Mouse (Mus musculus) erythroblast, embryonic 14.5 days (primary cell): ENCODE measurements around the gene A030003K21Rik.

Experiments
- GATA1 ChIP-seq: IDR thresholded peaks from 2 replicates; pipeline ENCODE4 v1.6.1; 2012; ENCODE audit warnings: low read length, inconsistent platforms, mixed read lengths
- TAL1 ChIP-seq: IDR thresholded peaks from 3 replicates; pipeline ENCODE4 v1.6.1; 2012; ENCODE audit warnings: low read length, inconsistent platforms, mixed read lengths

DNA sequence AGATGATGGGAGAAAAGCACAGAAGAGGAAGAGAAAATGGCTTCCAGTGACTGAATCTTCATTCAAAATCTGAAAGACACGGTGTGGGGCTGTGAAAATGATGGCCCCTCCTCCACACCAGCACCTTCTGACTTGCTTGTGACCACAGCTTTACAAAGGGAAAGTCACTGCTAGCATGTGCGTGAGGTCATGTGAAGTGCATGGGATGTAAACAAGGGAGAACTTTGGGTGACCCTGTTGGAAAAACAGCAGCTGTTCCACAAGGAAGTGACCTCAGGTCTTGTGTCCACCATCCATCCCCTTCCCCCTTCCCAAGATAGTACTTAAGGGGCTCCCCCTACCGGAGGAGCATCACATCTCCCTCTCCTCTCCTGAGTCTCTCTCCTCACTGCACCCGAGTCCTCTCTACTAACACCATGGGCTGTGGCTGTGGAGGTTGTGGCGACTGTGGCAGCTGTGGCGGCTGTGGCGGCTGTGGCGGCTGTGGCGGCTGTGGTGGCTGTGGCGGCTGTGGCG lies 16.7 kb upstream of the A030003K21Rik start, which contains the start of gene Gm47955:
- TF ChIP-seq GATA1: no peak
- no peak for TF ChIP-seq TAL1
